Mouse (Mus musculus): ENCODE measurements around the gene Tnrc6c. TPM values are rescaled to one million over a fixed set of nuclear protein-coding genes. Genes with fewer than 3 reads are reported as not detected.

Tnrc6c gene
- total and polyA plus RNA-seq, 3 experiments: 17.7 to 30.3 (median 28.5) TPM

- no peak for TF ChIP-seq POLR2A (IDR thresholded peaks at IDR 0.05; ENCODE audit: insufficient read depth, low read depth, low read length)
- TF ChIP-seq CTCF (IDR thresholded peaks at IDR 0.05): no peak
- TF ChIP-seq EP300 (IDR thresholded peaks at IDR 0.05; ENCODE audit: insufficient read depth, low read depth, low read length): no peak
- Histone ChIP-seq H3K4me1 (ENCODE audit: control insufficient read depth, insufficient read depth, low read length) (peaks cover 3% of the 10 kb centered on the region), H3K79me2 (replicated peaks; ENCODE audit: control insufficient read depth, insufficient read depth, low read length) (no peaks in the 10 kb centered on the region), H3K36me3 (ENCODE audit: control insufficient read depth, insufficient read depth, low read length) (no peaks in the 10 kb centered on the region), H3K9ac (ENCODE audit: low read depth, low read length) (no peak overlapping the region), H3K4me3 (no peak overlapping the region), H3K27ac (no peak overlapping the region), H3K27me3 (ENCODE audit: control insufficient read depth, insufficient read depth, low read length) (no peaks in the 10 kb centered on the region; the same call in 1 of the 2 replicates)
- intact Hi-C loops (cut with DNase I): no loop called here
- no peak for DNase-seq
- 23% methylated on average over 9 of the region's 9 CpGs for WGBS
Measured at GRCm38 (mm10) chr11:117628312-117628779, 25.7 kb upstream of the Tnrc6c start.

DNA sequence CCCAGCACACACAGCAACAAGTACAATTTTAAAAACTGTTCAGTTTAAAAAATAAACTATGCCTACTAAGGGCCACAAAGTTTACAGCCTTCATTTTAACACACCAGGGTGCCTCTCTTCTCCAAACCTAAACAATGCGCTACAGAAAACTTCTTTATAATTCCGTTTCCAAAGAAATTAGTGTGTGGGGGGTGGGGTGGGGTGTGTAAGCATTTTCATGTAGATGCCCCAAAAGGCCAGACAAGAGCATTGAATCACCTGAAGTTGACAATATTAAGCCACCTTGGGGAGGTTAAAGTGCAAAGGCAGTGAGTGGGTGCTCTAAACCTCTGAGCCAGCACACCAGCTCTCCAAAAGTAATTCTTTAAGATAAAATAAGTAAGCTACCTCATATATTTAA is 24.2 kb upstream of the Tnrc6c start:
- WGBS: 95% methylated on average over 2 of the region's 2 CpGs
- Histone ChIP-seq H3K27ac (no peak overlapping the region), H3K9ac (ENCODE audit: low read depth, low read length) (no peak overlapping the region), H3K4me3 (no peak overlapping the region), H3K36me3 (ENCODE audit: control insufficient read depth, insufficient read depth, low read length) (no peaks in the 10 kb centered on the region), H3K4me1 (ENCODE audit: control insufficient read depth, insufficient read depth, low read length) (peaks cover 3% of the 10 kb centered on the region), H3K27me3 (ENCODE audit: control insufficient read depth, insufficient read depth, low read length) (no peaks in the 10 kb centered on the region; the same call in 1 of the 2 replicates), H3K79me2 (replicated peaks; ENCODE audit: control insufficient read depth, insufficient read depth, low read length) (no peaks in the 10 kb centered on the region)
- no peak for DNase-seq
- intact Hi-C loops (cut with DNase I): no loop called here
- TF ChIP-seq POLR2A (IDR thresholded peaks at IDR 0.05; ENCODE audit: insufficient read depth, low read depth, low read length): no peak
- TF ChIP-seq CTCF (IDR thresholded peaks at IDR 0.05): no peak
- TF ChIP-seq EP300 (IDR thresholded peaks at IDR 0.05; ENCODE audit: insufficient read depth, low read depth, low read length): no peak

DNA sequence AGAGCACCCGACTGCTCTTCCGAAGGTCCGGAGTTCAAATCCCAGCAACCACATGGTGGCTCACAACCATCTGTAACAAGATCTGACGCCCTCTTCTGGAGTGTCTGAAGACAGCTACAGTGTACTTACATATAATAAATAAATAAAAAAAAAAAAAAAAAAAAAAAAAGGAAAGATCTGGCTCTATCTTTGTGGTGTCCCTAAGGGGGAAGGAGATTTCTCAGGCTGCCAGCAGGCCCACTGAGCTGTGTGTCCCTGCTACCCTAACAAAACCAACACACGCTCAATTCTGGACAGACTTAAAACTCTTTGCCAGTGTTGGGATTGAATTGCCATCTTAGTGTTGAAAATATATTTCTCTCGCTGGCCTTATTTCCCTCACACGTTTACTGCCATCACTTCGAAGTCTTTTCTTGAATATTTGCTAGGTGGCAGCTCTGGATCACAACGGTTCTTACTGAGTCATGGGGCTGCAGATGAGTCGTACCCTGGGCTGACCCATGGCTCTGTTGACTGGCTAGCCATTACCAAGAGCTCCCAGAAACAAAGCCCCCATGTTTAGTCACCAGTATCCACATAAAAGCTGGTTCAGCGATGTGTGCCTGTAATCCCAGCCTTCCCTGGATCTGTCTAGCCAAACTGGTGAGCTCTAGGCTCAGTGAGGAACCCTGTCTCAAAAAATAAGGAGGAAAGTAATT is 23.1 kb upstream of the Tnrc6c start:
- Histone ChIP-seq H3K79me2 (replicated peaks; ENCODE audit: control insufficient read depth, insufficient read depth, low read length) (no peaks in the 10 kb centered on the region), H3K36me3 (ENCODE audit: control insufficient read depth, insufficient read depth, low read length) (no peaks in the 10 kb centered on the region), H3K27me3 (ENCODE audit: control insufficient read depth, insufficient read depth, low read length) (no peaks in the 10 kb centered on the region; the same call in 1 of the 2 replicates), H3K27ac (no peak overlapping the region), H3K4me1 (ENCODE audit: control insufficient read depth, insufficient read depth, low read length) (peaks cover 3% of the 10 kb centered on the region), H3K4me3 (no peak overlapping the region), H3K9ac (ENCODE audit: low read depth, low read length) (no peak overlapping the region)
- no peak for TF ChIP-seq POLR2A (IDR thresholded peaks at IDR 0.05; ENCODE audit: insufficient read depth, low read depth, low read length)
- no peak for TF ChIP-seq EP300 (IDR thresholded peaks at IDR 0.05; ENCODE audit: insufficient read depth, low read depth, low read length)
- TF ChIP-seq CTCF (IDR thresholded peaks at IDR 0.05): no peak
- no peak for DNase-seq
- intact Hi-C loops (cut with DNase I): no loop called here
- 91% methylated on average over 10 of the region's 11 CpGs for WGBS

DNA sequence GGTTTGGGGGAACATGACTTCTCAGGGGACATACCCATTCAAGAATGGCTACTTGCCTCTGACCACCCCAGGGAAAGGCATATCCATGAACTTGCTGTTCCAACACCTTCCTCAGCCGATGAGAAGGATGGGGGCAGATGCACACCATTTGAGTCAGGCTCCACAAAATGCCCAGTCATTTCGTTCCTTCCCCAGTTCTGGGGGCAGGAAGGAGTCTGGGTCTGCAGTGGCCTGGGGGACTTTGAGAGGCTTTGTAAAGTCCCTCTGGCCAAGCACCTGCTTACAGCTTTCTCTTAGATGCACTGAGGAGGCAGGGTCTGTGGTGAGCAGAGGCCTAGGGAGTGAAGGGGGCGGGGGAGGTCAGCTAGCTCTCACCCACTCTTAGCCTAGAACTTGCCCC is 20.8 kb upstream of the Tnrc6c start:
- H3K4me3 ChIP-seq: no peak overlapping the region
- DNase-seq: no peak
- no peaks in the 10 kb centered on the region; the same call in 1 of the 2 replicates for H3K27me3 ChIP-seq (ENCODE audit: control insufficient read depth, insufficient read depth, low read length)
- WGBS: 95% methylated on average over 3 of the region's 3 CpGs
- no peak overlapping the region for H3K27ac ChIP-seq
- no peaks in the 10 kb centered on the region for H3K36me3 ChIP-seq (ENCODE audit: control insufficient read depth, insufficient read depth, low read length)
- intact Hi-C loops (cut with DNase I): no loop called here
- no peaks in the 10 kb centered on the region for H3K4me1 ChIP-seq (ENCODE audit: control insufficient read depth, insufficient read depth, low read length)
- H3K9ac ChIP-seq (ENCODE audit: low read depth, low read length): no peak overlapping the region
- TF ChIP-seq CTCF (IDR thresholded peaks at IDR 0.05) (no peak), EP300 (IDR thresholded peaks at IDR 0.05; ENCODE audit: insufficient read depth, low read depth, low read length) (no peak)
- H3K79me2 ChIP-seq (replicated peaks; ENCODE audit: control insufficient read depth, insufficient read depth, low read length): no peaks in the 10 kb centered on the region

- Histone ChIP-seq H3K27me3 (ENCODE audit: control insufficient read depth, insufficient read depth, low read length) (no peaks in the 10 kb centered on the region), H3K9ac (ENCODE audit: low read depth, low read length) (no peak overlapping the region), H3K27ac (no peak overlapping the region), H3K4me3 (no peak overlapping the region), H3K36me3 (ENCODE audit: control insufficient read depth, insufficient read depth, low read length) (no peaks in the 10 kb centered on the region), H3K79me2 (replicated peaks; ENCODE audit: control insufficient read depth, insufficient read depth, low read length) (no peaks in the 10 kb centered on the region), H3K4me1 (ENCODE audit: control insufficient read depth, insufficient read depth, low read length) (no peaks in the 10 kb centered on the region)
- WGBS: 73% methylated on average over 7 of the region's 7 CpGs
- TF ChIP-seq CTCF (IDR thresholded peaks at IDR 0.05): no peak
- TF ChIP-seq EP300 (IDR thresholded peaks at IDR 0.05; ENCODE audit: insufficient read depth, low read depth, low read length): no peak
- TF ChIP-seq POLR2A (IDR thresholded peaks at IDR 0.05; ENCODE audit: insufficient read depth, low read depth, low read length): no peak
- DNase-seq: no peak
- intact Hi-C loops (cut with DNase I): no loop called here
Measured at GRCm38 (mm10) chr11:117638386-117638785, 15.7 kb upstream of the Tnrc6c start.

DNA sequence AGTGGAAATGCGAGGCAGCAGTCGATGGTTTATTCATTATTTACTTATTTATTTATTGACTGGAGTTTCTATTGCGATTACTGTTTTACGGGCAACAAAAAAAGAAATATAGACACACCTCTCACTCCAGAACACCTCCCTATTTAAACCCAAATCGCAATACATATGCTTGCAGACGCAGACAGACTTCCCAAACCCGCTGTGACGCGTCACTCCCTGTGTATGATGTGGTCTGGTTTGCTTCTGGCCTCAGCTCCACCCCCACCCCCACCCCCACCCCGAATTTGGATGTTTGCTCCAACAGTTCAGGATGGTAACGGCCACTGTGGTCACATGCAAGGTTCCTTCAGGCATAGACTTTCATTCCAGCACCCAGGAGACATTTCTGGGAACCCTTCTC is 15.3 kb upstream of the Tnrc6c start:
- DNase-seq: no peak
- Histone ChIP-seq H3K79me2 (replicated peaks; ENCODE audit: control insufficient read depth, insufficient read depth, low read length) (no peaks in the 10 kb centered on the region), H3K36me3 (ENCODE audit: control insufficient read depth, insufficient read depth, low read length) (no peaks in the 10 kb centered on the region), H3K27ac (no peak overlapping the region), H3K27me3 (ENCODE audit: control insufficient read depth, insufficient read depth, low read length) (no peaks in the 10 kb centered on the region), H3K9ac (ENCODE audit: low read depth, low read length) (no peak overlapping the region), H3K4me3 (no peak overlapping the region), H3K4me1 (ENCODE audit: control insufficient read depth, insufficient read depth, low read length) (no peaks in the 10 kb centered on the region)
- intact Hi-C loops (cut with DNase I): no loop called here
- WGBS: 74% methylated on average over 11 of the region's 11 CpGs
- TF ChIP-seq EP300 (IDR thresholded peaks at IDR 0.05; ENCODE audit: insufficient read depth, low read depth, low read length): no peak
- TF ChIP-seq POLR2A (IDR thresholded peaks at IDR 0.05; ENCODE audit: insufficient read depth, low read depth, low read length): no peak
- no peak for TF ChIP-seq CTCF (IDR thresholded peaks at IDR 0.05)

Measured in heart, adult 2 months (tissue).